14 mouse cellular contexts compared by ENCODE assay signal in genomic region chr9:59589703-59590439, GRCm38 (mm10). TPM values are rescaled to one million over a fixed set of nuclear protein-coding genes. Genes with fewer than 3 reads are reported as not detected.
DNase-seq lines count a peak whose midpoint lies in the region; ATAC-seq and TF ChIP-seq lines count a peak whose summit lies in the region.
"Had no signal": no experiment of that assay in that cellular context is flagged by ENCODE, and none has a peak within 500 bp of the region (broad histone marks: within the 10 kb centered on the region; RNA-seq: fewer than 3 reads in every experiment).

No protein-coding gene starts in this region.

- H3K4me3 ChIP-seq in hindbrain, embryonic 14.5 days (replicated peaks; ENCODE audit: low read length) = no peak overlapping the region; the same call in 1 of the 2 replicates
- H3K4me3 ChIP-seq in midbrain, postnatal 0 days (ENCODE audit: low read depth, low read length) = peak overlapping the region; percentile 27; the same call in 1 of the 2 replicates
- H3K4me3 ChIP-seq in gastrocnemius, adult 2 months = no peak overlapping the region
- H3K4me3 ChIP-seq: embryonic facial prominence, embryonic 12.5 days; limb, embryonic 12.5 days had no signal

- TF ChIP-seq CTCF in midbrain, postnatal 0 days (IDR thresholded peaks at IDR 0.05) = no peak
- TF ChIP-seq CTCF in gastrocnemius, adult 2 months (IDR thresholded peaks at IDR 0.05) = no peak

- H3K9me3 ChIP-seq in hindbrain, embryonic 14.5 days (ENCODE audit: control insufficient read depth, low read length) = no peaks in the 10 kb centered on the region
- H3K9me3 ChIP-seq in midbrain, postnatal 0 days (ENCODE audit: low read length) = no peaks in the 10 kb centered on the region
- H3K9me3 ChIP-seq: embryonic facial prominence, embryonic 12.5 days; limb, embryonic 12.5 days had no signal

- H3K4me2 ChIP-seq in hindbrain, embryonic 14.5 days (replicated peaks) = peak overlapping the region; percentile 55
- peak overlapping the region; percentile 72 for H3K4me2 ChIP-seq in midbrain, postnatal 0 days (ENCODE audit: low read depth, low read length, poor library complexity, severe bottlenecking)
- H3K4me2 ChIP-seq: embryonic facial prominence, embryonic 12.5 days; limb, embryonic 12.5 days had no signal

- ATAC-seq in frontal cortex, adult (ENCODE audit: low TSS enrichment) = peak; percentile 76
- ATAC-seq in hindbrain, embryonic 14.5 days (ENCODE audit: low FRiP score) = no peak
- ATAC-seq in midbrain, postnatal 0 days (ENCODE audit: low FRiP score) = no peak
- ATAC-seq in megakaryocyte, adult 5-6 weeks (ENCODE audit: poor library complexity, severe bottlenecking) = no peak; the same call in 1 of the 2 replicates

- no peak overlapping the region for H3K9ac ChIP-seq in hindbrain, embryonic 14.5 days
- H3K9ac ChIP-seq in midbrain, postnatal 0 days (replicated peaks; ENCODE audit: low read length, poor library complexity, severe bottlenecking) = no peak overlapping the region
- H3K9ac ChIP-seq: embryonic facial prominence, embryonic 12.5 days; limb, embryonic 12.5 days had no signal

- peaks cover 13% of the 10 kb centered on the region for H3K36me3 ChIP-seq in hindbrain, embryonic 14.5 days (replicated peaks; ENCODE audit: control insufficient read depth, insufficient read depth)
- peaks cover 13% of the 10 kb centered on the region for H3K36me3 ChIP-seq in midbrain, postnatal 0 days (ENCODE audit: insufficient read depth, low read length)
- H3K36me3 ChIP-seq: embryonic facial prominence, embryonic 12.5 days; limb, embryonic 12.5 days had no signal

- peak overlapping the region; percentile 64; the same call in 1 of the 2 replicates for H3K27ac ChIP-seq in hindbrain, embryonic 14.5 days
- peak overlapping the region; percentile 93 for H3K27ac ChIP-seq in midbrain, postnatal 0 days (ENCODE audit: low read depth, low read length)
- no peak overlapping the region for H3K27ac ChIP-seq in gastrocnemius, adult 2 months
- H3K27ac ChIP-seq: embryonic facial prominence, embryonic 12.5 days; limb, embryonic 12.5 days had no signal

- no peak for DNase-seq in frontal cortex, postnatal 10 days (ENCODE audit: low spot score in 2 of 2)
- peak; percentile 26 for DNase-seq in 416B (ENCODE audit: low read depth)
- no peak for DNase-seq in hindbrain, embryonic 14.5 days (ENCODE audit: low spot score)
- no peak for DNase-seq in midbrain, postnatal 0 days (ENCODE audit: low spot score)
- DNase-seq in gastrocnemius, postnatal 14 days = no peak
- DNase-seq in gastrocnemius, adult 2 months = no peak
- DNase-seq: heart, adult 11 months; lung, postnatal 14 days had no signal

- peaks cover 23% of the 10 kb centered on the region for H3K4me1 ChIP-seq in hindbrain, embryonic 14.5 days (replicated peaks; ENCODE audit: control insufficient read depth, insufficient read depth, low read length)
- H3K4me1 ChIP-seq in midbrain, postnatal 0 days (ENCODE audit: insufficient read depth, low read length) = peaks cover 25% of the 10 kb centered on the region; the same call in 1 of the 2 replicates
- H3K4me1 ChIP-seq: embryonic facial prominence, embryonic 12.5 days had no signal

- intact Hi-C loops in gastrocnemius, postnatal 14 days (cut with DNase I; ENCODE audit: low total_unique reads) = no loop called here
- intact Hi-C loops in gastrocnemius, adult 2 months (cut with DNase I) = loop anchor here (10.0 kb wide), 1 partner anchor 685 kb away; no protein-coding TSS in a partner anchor

- no peaks in the 10 kb centered on the region for H3K27me3 ChIP-seq in hindbrain, embryonic 14.5 days (ENCODE audit: control insufficient read depth, insufficient read depth, low read length)
- no peaks in the 10 kb centered on the region for H3K27me3 ChIP-seq in midbrain, postnatal 0 days (ENCODE audit: insufficient read depth, low read length)
- H3K27me3 ChIP-seq: embryonic facial prominence, embryonic 12.5 days had no signal

- 85% methylated on average over 10 of the region's 10 CpGs for WGBS in hindbrain, embryonic 14.5 days
- WGBS in midbrain, postnatal 0 days = 73% methylated on average over 10 of the region's 10 CpGs

RNA-seq across cellular contexts. Expression of gene Celf6, which starts 12.2 kb away (rescaled TPM):
- polyA plus RNA-seq in hindbrain, embryonic 14.5 days (2014; fragmentation: Nextera tagmentation; extraction: Ambion mirVana) = 35.8 and 36.0 TPM in 2 replicates
- 77.9 and 81.1 TPM in 2 replicates for total RNA-seq in midbrain, postnatal 0 days (2014; rRNA removed)
- polyA plus RNA-seq in midbrain, postnatal 0 days (2015; fragmentation: Nextera tagmentation; extraction: Ambion mirVana) = 47.3 and 59.6 TPM in 2 replicates
- total RNA-seq in gastrocnemius, postnatal 14 days (2021) = not detected
- total RNA-seq in megakaryocyte, adult 5-6 weeks (2015) = not detected in 2 replicates
- total RNA-seq in megakaryocyte, adult 5-6 weeks (2017) = not detected in 2 replicates
- not detected for total RNA-seq in gastrocnemius, adult 2 months (2021)
- total RNA-seq: neutrophil, adult 5-6 weeks had no signal

RNA-seq across cellular contexts. Expression of gene Parp6, which starts 27.2 kb away (rescaled TPM):
- 216 and 219 TPM in 2 replicates for polyA plus RNA-seq in hindbrain, embryonic 14.5 days (2014; fragmentation: Nextera tagmentation; extraction: Ambion mirVana)
- 136 and 154 TPM in 2 replicates for total RNA-seq in midbrain, postnatal 0 days (2014; rRNA removed)
- polyA plus RNA-seq in midbrain, postnatal 0 days (2015; fragmentation: Nextera tagmentation; extraction: Ambion mirVana) = 170 and 187 TPM in 2 replicates
- 10 to 100 TPM; 12.3 to 13.8 TPM for total RNA-seq in gastrocnemius, postnatal 14 days (2021)
- 29.8 and 35.2 TPM in 2 replicates for total RNA-seq in megakaryocyte, adult 5-6 weeks (2015)
- total RNA-seq in megakaryocyte, adult 5-6 weeks (2017) = 22.9 and 23.0 TPM in 2 replicates
- total RNA-seq in gastrocnemius, adult 2 months (2021) = 10 to 100 TPM; 25.7 to 26.0 TPM

RNA-seq across cellular contexts. Expression of gene Tmem202, which starts 50.2 kb away (rescaled TPM):
- polyA plus RNA-seq in hindbrain, embryonic 14.5 days (2014; fragmentation: Nextera tagmentation; extraction: Ambion mirVana) = 0.91 and 0.96 TPM in 2 replicates
- total RNA-seq in midbrain, postnatal 0 days (2014; rRNA removed) = 0.99 and 2.3 TPM in 2 replicates
- polyA plus RNA-seq in midbrain, postnatal 0 days (2015; fragmentation: Nextera tagmentation; extraction: Ambion mirVana) = 1.4 and 1.6 TPM in 2 replicates
- under 1 TPM; 0.42 to 0.43 TPM for total RNA-seq in gastrocnemius, postnatal 14 days (2021)
- 0.75 and 1.4 TPM in 2 replicates for total RNA-seq in megakaryocyte, adult 5-6 weeks (2015)
- total RNA-seq in megakaryocyte, adult 5-6 weeks (2017) = 0.41 and 0.59 TPM in 2 replicates
- total RNA-seq in gastrocnemius, adult 2 months (2021) = under 1 TPM; 0.53 to 0.56 TPM
- polyA plus RNA-seq: embryonic facial prominence, embryonic 12.5 days; intestine, embryonic 14.5 days had no signal

RNA-seq across cellular contexts. Expression of gene Hexa, which starts 50.5 kb away (rescaled TPM):
- 66.6 and 67.2 TPM in 2 replicates for polyA plus RNA-seq in hindbrain, embryonic 14.5 days (2014; fragmentation: Nextera tagmentation; extraction: Ambion mirVana)
- total RNA-seq in midbrain, postnatal 0 days (2014; rRNA removed) = 49.6 and 53.8 TPM in 2 replicates
- polyA plus RNA-seq in midbrain, postnatal 0 days (2015; fragmentation: Nextera tagmentation; extraction: Ambion mirVana) = 43.6 and 48.4 TPM in 2 replicates
- 10 to 100 TPM; 21.2 to 22.4 TPM for total RNA-seq in gastrocnemius, postnatal 14 days (2021)
- 159 and 162 TPM in 2 replicates for total RNA-seq in megakaryocyte, adult 5-6 weeks (2015)
- 252 and 269 TPM in 2 replicates for total RNA-seq in megakaryocyte, adult 5-6 weeks (2017)
- 10 to 100 TPM; 30.9 to 31.9 TPM for total RNA-seq in gastrocnemius, adult 2 months (2021)

Comparison
In these comparisons a context has a peak if more than half of its experiments do, and no peak if none do; other contexts are left out.
1. RNA of gene Celf6, which starts 12.2 kb away (total RNA-seq): 77.9 to 81.1 TPM in midbrain, postnatal 0 days; not detected in gastrocnemius, postnatal 14 days, not detected in megakaryocyte, adult 5-6 weeks and not detected in gastrocnemius, adult 2 months; every median in the first group is over 10 times any median in the second.